Mouse (Mus musculus): ENCODE data around the gene Peli3. TPM values are rescaled to one million over a fixed set of nuclear protein-coding genes. Genes with fewer than 3 reads are reported as not detected.

Gene Peli3
- not detected in 2 replicates for total RNA-seq (2023)

DNA sequence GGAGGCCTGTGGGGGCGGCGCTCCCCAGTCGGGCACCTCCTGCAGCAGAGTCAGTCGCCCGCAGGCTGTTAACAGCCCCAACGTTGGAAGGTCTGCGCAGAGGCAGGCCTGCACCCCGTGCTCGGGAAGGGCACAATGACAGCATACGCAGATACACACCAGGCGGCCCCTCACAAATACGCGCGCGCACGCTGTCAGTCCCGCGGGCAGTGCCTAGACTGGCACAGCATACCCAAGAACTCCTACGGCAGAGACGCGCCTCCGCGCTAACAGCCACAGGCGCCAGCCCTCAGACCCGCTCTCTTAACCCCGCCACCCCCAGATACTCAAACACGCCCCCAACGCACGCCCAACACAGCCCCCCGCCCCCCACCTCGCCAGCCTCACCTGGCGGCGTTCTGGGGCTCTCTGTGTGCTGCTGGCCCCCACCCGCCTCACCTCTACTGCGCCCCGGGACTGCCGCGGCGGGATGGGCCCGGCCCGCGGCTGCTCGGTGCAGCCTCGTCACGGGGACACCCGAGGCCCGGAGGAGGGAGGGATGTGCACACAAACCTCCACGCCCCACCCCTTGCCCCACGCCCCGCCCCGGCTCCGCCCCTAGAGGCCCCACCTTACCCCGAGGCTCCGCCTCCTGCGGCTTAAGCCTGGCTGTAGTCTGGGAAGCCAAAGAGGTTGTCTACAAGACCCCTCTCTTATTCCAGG is at the start of gene Peli3:
Gene Peli3, minus strand, starts transcription at position 577 of the 702 bp plus-strand sequence.

GRCm38 (mm10) chr19:4990256-4990625 is 47.3 kb upstream of the Peli3 start, which contains the start of gene Npas4:
Gene Npas4 (minus strand): TSS chr19:4990316.

DNA sequence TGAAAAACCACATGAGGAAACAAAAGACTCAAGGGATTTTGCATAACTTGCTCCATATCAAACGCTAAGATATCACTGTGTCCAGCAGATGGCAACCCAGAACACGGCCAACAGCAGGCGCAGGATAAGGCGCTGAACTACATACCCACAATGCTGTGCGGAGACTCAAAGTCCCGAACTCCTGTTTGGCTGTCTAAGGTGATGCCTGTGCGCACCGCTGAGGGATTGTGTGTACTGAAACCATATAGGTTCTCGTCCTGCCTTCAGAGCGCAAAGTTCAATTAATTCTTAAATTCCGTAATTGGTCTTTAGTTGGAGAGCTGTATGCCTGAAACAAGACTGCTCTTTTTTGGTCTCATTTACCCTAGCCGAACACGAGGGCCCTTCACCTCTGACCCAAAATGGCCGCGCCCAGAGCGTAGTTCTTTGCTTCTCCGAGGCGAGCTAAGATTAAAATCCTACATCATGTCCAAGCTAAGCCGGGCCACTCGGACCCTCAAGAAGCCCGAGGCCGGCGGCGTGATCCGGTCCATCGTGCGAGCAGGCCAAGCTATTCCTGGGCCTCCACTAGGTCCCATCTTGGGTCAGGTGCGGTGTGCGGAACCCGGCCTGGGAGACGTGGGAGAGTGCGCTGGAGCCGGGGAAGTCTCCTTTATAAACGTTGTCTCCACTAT is 19.1 kb upstream of the Peli3 start, which contains the start of gene Mrpl11:
Gene Mrpl11, plus strand, starts transcription at position 220 of the 674 bp plus-strand sequence.

GRCm38 (mm10) chr19:4927904-4928531 is 14.9 kb downstream of the Peli3 start, which contains the start of gene Dpp3:
Gene Dpp3 (minus strand): TSS chr19:4928287.

GRCm38 (mm10) chr19:4905979-4906794 is 36.7 kb downstream of the Peli3 start, which contains the start of gene Bbs1:
Gene Bbs1 (minus strand): TSS chr19:4906628.

Other genes with a start within 250 kb of the Peli3 start
- not detected in 2 replicates for gene Gm960, start 244.5 kb downstream of the Peli3 start, total RNA-seq (2023)
- gene Sptbn2, start 232.0 kb downstream of the Peli3 start, total RNA-seq (2023), result 0.05 TPM in 1 of 2 replicates, not detected in the other
- gene Rbm4b, start 186.6 kb downstream of the Peli3 start, total RNA-seq (2023), result 10.2 and 11.6 TPM in 2 replicates
- gene Rbm4, start 149.2 kb downstream of the Peli3 start, total RNA-seq (2023), result 38.2 and 43.7 TPM in 2 replicates
- 11.1 and 17.9 TPM in 2 replicates for gene Gm21992, start 131.5 kb downstream of the Peli3 start, total RNA-seq (2023)
- gene Rbm14, start 131.5 kb downstream of the Peli3 start, total RNA-seq (2023), result 35.2 and 39.3 TPM in 2 replicates
- 8.4 and 9.7 TPM in 2 replicates for gene Ccs, start 103.8 kb downstream of the Peli3 start, total RNA-seq (2023)
- not detected in 2 replicates for gene Ccdc87, start 103.8 kb downstream of the Peli3 start, total RNA-seq (2023)
- 0.92 and 1.1 TPM in 2 replicates for gene Ctsf, start 88.0 kb downstream of the Peli3 start, total RNA-seq (2023)
- not detected in 2 replicates for gene Actn3, start 65.2 kb downstream of the Peli3 start, total RNA-seq (2023)
- 2.9 and 5.0 TPM in 2 replicates for gene Zdhhc24, start 64.5 kb downstream of the Peli3 start, total RNA-seq (2023)
- gene Bbs1, start 36.5 kb downstream of the Peli3 start, total RNA-seq (2023), result 0.29 TPM in 1 of 2 replicates, not detected in the other
- gene Dpp3, start 14.8 kb downstream of the Peli3 start, total RNA-seq (2023), result 49.8 and 60.7 TPM in 2 replicates
- gene Mrpl11, start 19.0 kb upstream of the Peli3 start, total RNA-seq (2023), result 7.8 and 9.4 TPM in 2 replicates
- not detected in 2 replicates for gene Npas4, start 47.2 kb upstream of the Peli3 start, total RNA-seq (2023)
- gene Slc29a2, start 80.7 kb upstream of the Peli3 start, total RNA-seq (2023), result 0.88 and 2.3 TPM in 2 replicates
- 3.5 and 3.9 TPM in 2 replicates for gene B4gat1, start 95.7 kb upstream of the Peli3 start, total RNA-seq (2023)
- 0.32 TPM in 1 of 2 replicates, not detected in the other for gene AC124502.3, start 95.8 kb upstream of the Peli3 start, total RNA-seq (2023)
- 48.6 and 55.1 TPM in 2 replicates for gene Brms1, start 98.2 kb upstream of the Peli3 start, total RNA-seq (2023)
- 1.6 and 3.1 TPM in 2 replicates for gene Rin1, start 107.4 kb upstream of the Peli3 start, total RNA-seq (2023)
- not detected in 2 replicates for gene Cd248, start 125.0 kb upstream of the Peli3 start, total RNA-seq (2023)
- 0.13 and 0.14 TPM in 2 replicates for gene Tmem151a, start 142.4 kb upstream of the Peli3 start, total RNA-seq (2023)
- gene Yif1a, start 145.4 kb upstream of the Peli3 start, total RNA-seq (2023), result 10.0 and 14.1 TPM in 2 replicates
- 0.93 and 1.0 TPM in 2 replicates for gene Cnih2, start 155.4 kb upstream of the Peli3 start, total RNA-seq (2023)
- gene Rab1b, start 163.9 kb upstream of the Peli3 start, total RNA-seq (2023), result 130 and 138 TPM in 2 replicates
- gene Klc2, start 175.4 kb upstream of the Peli3 start, total RNA-seq (2023), result 10.9 and 15.3 TPM in 2 replicates